Mouse (Mus musculus) fat pad, adult 2 months (tissue): ENCODE results near the gene Nmral1.
"Not testable (repeated sequence)": the region's sequence is repeated elsewhere in the genome, so short reads cannot be mapped to it uniquely, and the experiment has no call there.

Source experiments
- DNase-seq: peaks from one replicate; pipeline ENCODE4 v3.0.0-alpha.2; 2011; ENCODE audit warnings: low read depth, low spot score; ENCODE audit errors: extremely low read depth

Gene Nmral1

GRCm38 (mm10) chr16:4718753-4719518 lies at the start of gene Nmral1:
Nmral1 (minus strand) TSS chr16:4719356.
- no peak for DNase-seq

GRCm38 (mm10) chr16:4768719-4769118 lies 49.6 kb upstream of the Nmral1 start:
- no peak for DNase-seq

GRCm38 (mm10) chr16:4767012-4767790 lies 48.0 kb upstream of the Nmral1 start:
- no peak for DNase-seq

- no peak for DNase-seq
Observed at GRCm38 (mm10) chr16:4765852-4766251, 46.7 kb upstream of the Nmral1 start.

- DNase-seq = no peak
Observed at GRCm38 (mm10) chr16:4763276-4763675, 44.1 kb upstream of the Nmral1 start.

GRCm38 (mm10) chr16:4762437-4762836 lies 43.3 kb upstream of the Nmral1 start:
- no peak for DNase-seq

GRCm38 (mm10) chr16:4756660-4757335 lies 37.6 kb upstream of the Nmral1 start:
- not testable (repeated sequence) for DNase-seq

GRCm38 (mm10) chr16:4754045-4754444 lies 34.9 kb upstream of the Nmral1 start:
- no peak for DNase-seq

- no peak for DNase-seq
Observed at GRCm38 (mm10) chr16:4752155-4752554, 33.0 kb upstream of the Nmral1 start.

- no peak for DNase-seq
Observed at GRCm38 (mm10) chr16:4742186-4742585, 23.0 kb upstream of the Nmral1 start.

- DNase-seq = no peak
Observed at GRCm38 (mm10) chr16:4739994-4740393, 20.8 kb upstream of the Nmral1 start.

GRCm38 (mm10) chr16:4736262-4736661 lies 17.1 kb upstream of the Nmral1 start:
- no peak for DNase-seq

- no peak for DNase-seq
Observed at GRCm38 (mm10) chr16:4730776-4731358, 11.7 kb upstream of the Nmral1 start.

- peak; percentile 46 for DNase-seq
Observed at GRCm38 (mm10) chr16:4727963-4728362, 8.8 kb upstream of the Nmral1 start.

GRCm38 (mm10) chr16:4727526-4727925 lies 8.4 kb upstream of the Nmral1 start:
- no peak for DNase-seq

GRCm38 (mm10) chr16:4726528-4727128 lies 7.5 kb upstream of the Nmral1 start:
- peak; percentile 61 for DNase-seq

GRCm38 (mm10) chr16:4725780-4726527 lies 6.8 kb upstream of the Nmral1 start, which contains the start of gene Hmox2:
Hmox2 (plus strand) TSS chr16:4726361.
- no peak for DNase-seq

- no peak for DNase-seq
Observed at GRCm38 (mm10) chr16:4725266-4725665, 6.1 kb upstream of the Nmral1 start.

- DNase-seq = no peak
Observed at GRCm38 (mm10) chr16:4722915-4723209, 3.7 kb upstream of the Nmral1 start.
